Mouse (Mus musculus) spleen, adult 18-20 months (tissue): ENCODE measurements around the gene Ide.
"Not testable (repeated sequence)": the region's sequence is repeated elsewhere in the genome, so short reads cannot be mapped to it uniquely, and the experiment has no call there.

Experiments
- DNase-seq, 2 experiments: peaks; one replicate each; pipeline ENCODE4 v3.0.0; 2022; ENCODE audit warnings: mixed read lengths in 2 of 2

Gene Ide

GRCm38 (mm10) chr19:37263943-37264897 lies 73.4 kb downstream of the Ide start:
- no peak for DNase-seq

GRCm38 (mm10) chr19:37263566-37263942 lies 74.1 kb downstream of the Ide start:
- DNase-seq: no peak

GRCm38 (mm10) chr19:37262389-37262788 lies 75.3 kb downstream of the Ide start:
- no peak for DNase-seq

- DNase-seq: no peak
These were observed 82.3 kb downstream of the Ide start for GRCm38 (mm10) chr19:37255321-37255720.

GRCm38 (mm10) chr19:37252104-37252503 lies 85.5 kb downstream of the Ide start:
- DNase-seq: no peak

GRCm38 (mm10) chr19:37248199-37248598 lies 89.5 kb downstream of the Ide start:
- DNase-seq: no peak

- DNase-seq: no peak
These were observed 90.8 kb downstream of the Ide start for GRCm38 (mm10) chr19:37246859-37247258.

- DNase-seq: no peak
These were observed 94.9 kb downstream of the Ide start for GRCm38 (mm10) chr19:37242707-37243106.

- DNase-seq: no peak
These were observed 96.5 kb downstream of the Ide start for GRCm38 (mm10) chr19:37241201-37241600.

GRCm38 (mm10) chr19:37239096-37239495 lies 98.6 kb downstream of the Ide start:
- no peak for DNase-seq

GRCm38 (mm10) chr19:37238651-37239050 lies 99.0 kb downstream of the Ide start:
- DNase-seq: no peak

- no peak for DNase-seq
These were observed 99.8 kb downstream of the Ide start for GRCm38 (mm10) chr19:37237712-37238437.

- DNase-seq: no peak
These were observed 100.3 kb downstream of the Ide start for GRCm38 (mm10) chr19:37237306-37237705.

GRCm38 (mm10) chr19:37235818-37236217 lies 101.8 kb downstream of the Ide start:
- DNase-seq: no peak

GRCm38 (mm10) chr19:37233561-37234539 lies 103.8 kb downstream of the Ide start:
- no peak for DNase-seq

- DNase-seq: not testable (repeated sequence)
These were observed 105.1 kb downstream of the Ide start for GRCm38 (mm10) chr19:37232598-37232997.

GRCm38 (mm10) chr19:37225197-37225862 lies 112.3 kb downstream of the Ide start:
- no peak for DNase-seq
